Mouse (Mus musculus) embryo, embryonic 10 days (tissue): ENCODE data around the gene Mdga1.

Source experiments
- DNase-seq: peaks from one replicate; pipeline ENCODE4 v3.0.0-alpha.2; 2015; ENCODE audit warnings: low spot score

The Mdga1 gene

DNA sequence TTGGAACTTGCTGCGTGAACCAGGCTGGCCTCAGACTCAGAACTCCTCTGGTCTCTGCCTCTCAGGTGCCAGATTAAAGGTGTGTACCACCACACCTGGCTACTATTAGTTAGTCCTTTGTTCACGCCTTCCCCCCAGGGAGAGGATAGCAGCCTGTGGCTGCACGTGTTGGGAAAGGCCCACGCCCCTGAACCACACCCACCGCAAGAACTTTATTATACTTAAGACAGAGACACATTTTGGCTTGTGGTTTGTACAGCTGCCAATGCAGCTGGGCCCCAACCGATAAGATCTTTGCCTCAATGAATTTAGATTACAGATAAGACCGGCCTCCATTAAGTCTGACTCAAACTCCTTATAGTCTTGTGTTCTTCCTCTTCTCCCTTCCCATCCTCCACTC lies 10.0 kb upstream of the Mdga1 start:
- DNase-seq, result no peak

DNA sequence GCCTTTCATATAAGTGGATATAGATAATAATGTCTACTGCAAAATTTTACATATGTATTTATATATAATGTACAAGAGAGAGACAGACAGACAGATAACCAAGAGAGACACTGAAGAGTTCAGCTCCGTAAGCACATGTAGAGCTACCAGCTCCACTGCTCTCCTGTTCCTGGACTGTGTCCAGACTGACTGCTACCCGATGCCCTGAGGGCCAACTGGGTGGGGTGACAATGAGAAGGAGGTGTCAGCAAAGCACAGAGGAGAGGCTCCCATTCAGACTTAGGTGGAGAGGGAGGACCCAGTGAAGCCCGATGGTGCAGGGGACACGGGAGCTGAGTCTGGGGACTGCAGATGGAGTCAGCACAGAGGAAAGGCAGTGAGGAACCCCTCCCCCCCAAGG lies 9.1 kb upstream of the Mdga1 start:
- DNase-seq, result no peak

GRCm38 (mm10) chr17:29975731-29976130 lies 5.8 kb upstream of the Mdga1 start:
- DNase-seq, result peak; percentile 87

DNA sequence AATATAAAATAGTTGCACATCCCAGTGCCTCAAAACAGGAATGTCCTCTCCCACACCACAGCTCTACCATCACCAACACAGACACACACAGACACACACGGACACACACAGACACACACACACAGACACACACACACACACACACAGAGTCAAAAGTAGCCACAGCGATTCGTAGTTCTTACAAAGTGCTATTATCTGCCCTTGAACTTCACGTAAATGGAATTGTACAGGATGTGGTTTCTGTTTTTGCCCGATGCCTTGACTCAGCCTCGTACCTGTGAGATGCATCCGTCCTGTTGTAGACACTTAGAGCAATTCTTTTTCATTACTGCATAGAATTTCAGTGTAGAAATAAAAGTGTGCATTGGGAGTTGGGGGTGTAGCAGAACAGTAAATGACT lies 3.3 kb upstream of the Mdga1 start:
- DNase-seq, result no peak

DNA sequence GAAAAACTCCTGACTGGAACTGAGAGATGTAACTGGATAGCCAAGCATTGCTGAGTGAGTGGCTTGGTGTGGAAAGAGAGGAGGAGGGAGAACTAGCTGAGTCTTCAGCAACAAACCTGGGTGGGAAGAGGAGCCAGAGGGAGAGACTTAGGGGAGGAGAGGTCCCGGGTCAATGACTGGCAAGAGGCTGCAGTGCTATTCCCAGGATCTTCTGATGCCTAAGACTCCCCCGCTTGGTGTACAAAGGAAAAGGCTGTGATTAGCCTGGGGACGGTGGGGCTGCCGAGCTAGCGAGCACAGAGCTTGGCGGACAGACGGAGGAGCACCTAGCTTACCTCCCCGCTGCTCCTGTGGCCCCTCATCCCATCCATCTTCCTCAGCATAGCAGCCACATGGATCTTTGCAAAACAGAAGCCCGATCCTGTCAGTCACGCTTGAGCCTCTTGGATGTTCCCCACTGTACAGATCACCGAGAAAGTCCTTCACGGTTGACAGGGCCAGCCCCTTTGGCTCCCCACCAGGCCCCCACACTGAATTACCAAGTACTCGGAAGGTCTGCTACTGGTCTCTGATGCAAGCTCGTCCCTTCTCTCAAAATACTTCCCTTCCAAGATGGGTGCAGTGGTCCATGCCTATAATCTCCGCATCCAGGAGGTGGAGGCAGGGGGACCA lies 2.0 kb upstream of the Mdga1 start:
- no peak for DNase-seq

DNA sequence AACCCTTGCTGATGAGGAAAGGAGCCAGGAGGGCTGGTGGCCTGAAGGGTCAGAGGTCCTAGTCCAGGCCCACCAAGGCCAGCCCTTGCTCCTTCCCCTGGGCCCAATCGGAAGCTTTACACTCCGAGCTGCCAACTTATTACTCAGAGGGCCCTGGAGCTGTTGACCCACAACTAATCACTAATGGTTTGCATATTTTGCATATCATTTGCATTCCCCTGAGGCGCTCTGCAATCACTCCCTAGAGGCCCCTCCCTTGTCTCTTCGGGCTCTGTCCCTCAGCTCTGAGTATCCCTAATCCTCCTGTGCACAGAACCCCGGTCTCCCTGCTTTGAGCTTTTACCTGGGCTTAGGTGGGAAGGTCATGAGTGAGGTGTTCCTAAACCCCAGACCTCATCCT lies 4.4 kb downstream of the Mdga1 start:
- DNase-seq, result peak; percentile 39

- peak; percentile 29 for DNase-seq
Observed at GRCm38 (mm10) chr17:29963730-29964259, 6.1 kb downstream of the Mdga1 start.

GRCm38 (mm10) chr17:29955880-29956279 lies 14.0 kb downstream of the Mdga1 start:
- no peak for DNase-seq

DNA sequence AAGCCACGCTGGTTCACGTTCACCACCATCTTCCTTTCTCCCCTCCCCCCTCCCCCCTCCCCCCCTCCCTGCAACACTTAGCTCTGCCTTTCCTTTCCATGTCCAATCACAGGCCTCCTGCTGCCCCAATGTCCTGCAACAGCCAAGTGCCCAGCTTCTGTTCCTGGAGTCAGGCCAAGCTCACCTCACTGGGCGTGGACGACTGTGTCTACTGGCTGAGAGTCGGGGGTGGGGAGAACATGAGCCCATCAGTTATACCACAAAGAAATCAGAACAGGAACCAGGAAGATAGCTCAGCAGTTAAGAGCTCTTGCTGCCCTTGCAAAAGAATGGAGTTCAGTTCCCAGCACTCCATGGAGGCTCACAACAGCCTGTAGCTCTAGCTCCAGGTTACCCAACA lies 15.6 kb downstream of the Mdga1 start:
- DNase-seq, result no peak

- DNase-seq, result no peak
Observed at GRCm38 (mm10) chr17:29951100-29951499, 18.8 kb downstream of the Mdga1 start.

DNA sequence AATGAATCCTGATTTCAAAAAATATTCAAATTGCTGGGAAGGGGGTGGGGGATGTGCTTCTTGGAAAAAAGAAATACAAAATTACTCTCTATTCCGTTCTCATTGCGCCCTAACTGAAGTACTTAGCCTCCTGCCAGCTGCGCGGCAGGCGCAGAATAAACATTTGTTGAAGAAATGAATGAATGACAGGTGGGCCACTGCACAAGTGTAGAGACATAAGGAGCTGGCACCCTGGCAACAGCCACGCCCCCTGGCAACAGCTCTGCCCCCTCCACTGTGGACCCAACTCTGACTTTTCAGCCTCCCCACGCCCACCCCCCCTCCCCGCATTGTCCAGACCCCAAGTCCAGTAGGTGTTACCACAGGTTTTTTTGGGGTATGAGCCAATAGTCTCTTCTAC lies 19.3 kb downstream of the Mdga1 start:
- no peak for DNase-seq

DNA sequence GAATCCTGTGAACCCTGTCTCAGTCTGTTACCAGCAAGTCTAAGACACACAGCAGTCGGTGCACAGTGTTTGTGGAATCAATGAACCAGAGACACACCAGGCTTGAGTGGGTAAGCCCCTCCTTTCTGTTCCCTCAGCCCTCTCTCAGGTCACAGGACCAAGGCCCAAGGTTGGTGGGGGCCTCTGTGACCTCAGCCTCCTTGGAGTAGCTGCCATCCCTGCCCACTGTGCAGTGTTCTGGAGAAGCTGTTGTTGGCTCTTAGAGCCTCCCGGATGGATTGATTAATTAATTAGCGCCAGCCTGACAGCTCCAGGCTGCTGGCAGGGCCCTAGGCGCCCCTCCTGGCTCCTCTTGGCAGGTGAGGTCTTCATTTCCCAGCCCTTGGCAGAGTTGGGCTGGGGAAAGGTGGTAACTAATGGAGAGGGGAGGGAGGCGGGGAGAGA lies 22.6 kb downstream of the Mdga1 start:
- no peak for DNase-seq

GRCm38 (mm10) chr17:29944376-29944775 lies 25.5 kb downstream of the Mdga1 start:
- DNase-seq, result no peak

DNA sequence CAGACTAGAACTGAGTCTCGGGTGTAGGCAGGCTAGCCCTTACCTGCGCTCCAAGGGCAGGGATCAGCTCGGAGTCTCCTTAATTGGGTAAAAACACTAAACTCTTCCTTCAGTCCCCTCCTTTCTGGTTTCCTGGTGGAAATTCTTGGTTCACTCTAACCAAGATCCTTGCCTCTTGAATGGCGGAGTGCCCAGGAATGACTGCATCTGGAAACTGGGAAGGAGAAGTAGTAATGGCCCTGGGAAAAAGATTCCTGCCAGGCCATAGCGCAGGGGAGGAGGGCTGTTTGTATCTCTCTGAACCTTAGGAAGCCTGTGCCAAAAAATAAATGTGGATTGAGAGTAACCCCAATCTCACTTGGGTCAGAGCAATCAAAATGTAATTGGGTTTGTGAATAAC lies 30.9 kb downstream of the Mdga1 start:
- no peak for DNase-seq

DNA sequence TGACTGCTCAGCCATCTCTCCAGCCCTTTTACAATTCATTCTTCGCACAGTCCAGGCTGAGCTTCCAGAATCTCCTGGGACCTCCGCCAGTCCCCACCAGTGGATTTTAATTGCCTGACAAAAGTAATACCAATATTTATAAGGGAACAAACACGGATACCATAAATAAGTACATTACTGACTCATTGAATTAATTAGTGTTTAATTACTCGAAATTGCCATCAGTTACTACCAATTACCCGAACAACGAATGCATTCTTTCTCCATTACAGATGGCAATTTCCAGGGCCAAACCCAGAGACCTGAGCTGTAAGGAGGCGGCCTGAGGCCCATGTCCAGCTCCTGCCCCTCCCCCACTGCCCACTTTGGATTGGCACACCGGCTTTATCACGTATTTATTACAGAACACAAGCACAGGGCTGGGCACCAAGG lies 32.5 kb downstream of the Mdga1 start:
- DNase-seq, result no peak

DNA sequence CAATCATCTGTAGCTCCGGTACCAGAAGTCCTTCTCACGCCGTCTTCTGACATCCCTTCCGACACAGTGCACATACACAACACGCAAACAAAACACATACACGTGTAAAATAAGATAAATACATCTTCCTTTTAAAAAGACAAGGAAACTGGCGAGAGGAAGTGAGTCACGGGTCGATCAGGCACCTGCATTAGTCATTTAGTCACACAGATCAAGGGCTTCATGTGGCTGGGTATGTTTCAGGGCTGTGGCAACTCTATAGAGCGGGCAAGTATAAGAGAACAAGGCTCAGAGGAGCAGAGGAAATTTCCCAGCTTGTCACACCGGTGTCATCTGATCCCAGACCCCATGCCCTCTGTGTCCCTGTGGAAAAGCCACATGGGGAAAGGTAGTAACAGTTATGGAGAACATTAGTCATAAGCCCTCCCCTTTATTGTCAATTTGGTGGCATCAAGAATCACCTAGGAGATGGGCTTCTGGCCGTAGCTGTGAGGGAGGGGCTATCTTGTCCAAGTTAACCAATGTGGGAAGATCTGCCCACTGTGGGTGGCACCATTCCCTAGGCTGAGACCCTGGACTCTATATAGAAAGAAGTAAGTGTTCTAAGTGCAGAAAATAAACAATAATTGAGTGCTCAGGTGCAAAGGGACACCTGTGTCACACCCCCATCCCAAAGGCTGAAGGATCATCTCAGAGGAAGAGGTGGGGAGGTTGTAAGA lies 35.6 kb downstream of the Mdga1 start:
- DNase-seq, result no peak

GRCm38 (mm10) chr17:29932753-29933152 lies 37.1 kb downstream of the Mdga1 start:
- no peak for DNase-seq

GRCm38 (mm10) chr17:29931224-29931945 lies 38.5 kb downstream of the Mdga1 start:
- DNase-seq, result no peak

GRCm38 (mm10) chr17:29928751-29929237 lies 41.1 kb downstream of the Mdga1 start:
- no peak for DNase-seq

GRCm38 (mm10) chr17:29925608-29926606 lies 44.0 kb downstream of the Mdga1 start:
- DNase-seq, result no peak

DNA sequence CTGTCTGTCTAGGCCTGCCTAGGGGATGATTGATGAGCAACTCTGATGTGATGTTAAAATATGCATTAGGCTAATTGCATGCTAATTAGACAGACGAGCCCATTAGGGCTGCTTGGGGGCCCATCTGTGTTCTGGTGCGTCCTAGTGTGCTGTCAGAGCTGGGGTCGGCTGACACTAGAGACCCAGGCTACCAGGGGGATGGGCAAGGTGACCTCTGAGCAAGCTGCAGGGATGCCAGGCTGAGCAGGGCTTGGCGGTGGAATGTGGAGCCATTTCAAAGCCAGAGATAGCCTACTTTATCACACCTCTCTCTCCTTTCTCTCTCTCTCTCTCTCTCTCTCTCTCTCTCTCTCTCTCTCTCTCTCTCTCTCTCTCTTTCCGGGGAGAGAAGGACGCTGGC lies 49.8 kb downstream of the Mdga1 start:
- no peak for DNase-seq
